Mouse (Mus musculus): ENCODE measurements around the gene Ror2.

The Ror2 gene

DNA sequence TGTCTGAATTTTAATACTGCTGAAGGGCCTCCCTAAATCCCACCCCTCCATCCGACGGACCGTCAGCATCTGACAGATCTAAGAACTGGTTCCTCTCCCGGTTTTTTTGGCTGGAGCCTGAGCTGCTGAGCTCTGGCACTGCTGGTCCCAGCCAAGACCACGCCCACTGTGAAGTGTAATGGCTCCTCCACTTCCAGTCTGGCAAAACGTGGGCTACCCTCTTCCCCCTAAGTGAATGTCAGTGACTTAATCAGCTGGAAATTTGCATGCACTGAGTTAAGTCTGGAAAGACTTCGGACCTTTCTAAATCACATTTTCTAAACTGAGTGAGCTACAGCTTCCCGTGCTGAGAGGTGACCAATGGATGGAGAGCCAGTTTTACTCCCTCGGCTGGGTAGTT lies 52.5 kb downstream of the Ror2 start:
- no peak for DNase-seq (ENCODE audit: low spot score)

- DNase-seq (ENCODE audit: low spot score) = no peak
These were observed 53.5 kb downstream of the Ror2 start for GRCm38 (mm10) chr13:53232419-53232818.

GRCm38 (mm10) chr13:53230446-53231161 lies 55.3 kb downstream of the Ror2 start:
- no peak for DNase-seq (ENCODE audit: low spot score)

- no peak for DNase-seq (ENCODE audit: low spot score)
These were observed 58.9 kb downstream of the Ror2 start for GRCm38 (mm10) chr13:53227019-53227418.

GRCm38 (mm10) chr13:53226461-53226860 lies 59.5 kb downstream of the Ror2 start:
- DNase-seq (ENCODE audit: low spot score) = no peak

GRCm38 (mm10) chr13:53225925-53226324 lies 60.0 kb downstream of the Ror2 start:
- DNase-seq (ENCODE audit: low spot score) = no peak

- no peak for DNase-seq (ENCODE audit: low spot score)
These were observed 64.7 kb downstream of the Ror2 start for GRCm38 (mm10) chr13:53221176-53221575.

GRCm38 (mm10) chr13:53219889-53220288 lies 66.0 kb downstream of the Ror2 start:
- DNase-seq (ENCODE audit: low spot score) = no peak

- DNase-seq (ENCODE audit: low spot score) = no peak
These were observed 66.5 kb downstream of the Ror2 start for GRCm38 (mm10) chr13:53219391-53219790.

DNA sequence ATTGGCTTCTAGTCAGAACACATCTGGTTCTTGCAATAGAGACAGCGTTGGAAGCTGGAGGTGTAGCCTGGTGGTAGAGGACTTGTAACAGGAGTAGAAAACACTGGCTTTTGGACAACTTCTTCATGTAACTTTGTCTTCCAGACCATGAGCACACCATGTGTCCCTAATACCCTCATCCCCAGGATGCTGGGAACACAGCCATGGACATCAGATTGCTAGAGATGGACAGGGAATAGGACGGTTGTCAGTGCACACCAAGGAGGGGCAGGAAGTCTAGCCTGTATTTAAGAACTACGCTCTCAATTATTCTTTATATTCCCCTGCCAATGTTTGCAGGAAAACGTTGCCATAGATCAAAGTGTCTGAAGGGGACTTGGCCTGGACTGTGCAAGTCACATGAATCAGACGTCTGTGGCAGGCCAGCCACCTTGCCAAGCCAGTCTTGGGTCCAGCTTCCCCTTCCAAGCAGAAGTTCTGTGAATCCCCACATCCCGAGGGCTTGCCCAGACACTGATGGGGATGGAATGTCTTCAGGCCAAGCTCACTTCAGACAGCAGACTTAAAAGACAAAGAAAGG lies 68.4 kb downstream of the Ror2 start:
- DNase-seq (ENCODE audit: low spot score) = no peak

DNA sequence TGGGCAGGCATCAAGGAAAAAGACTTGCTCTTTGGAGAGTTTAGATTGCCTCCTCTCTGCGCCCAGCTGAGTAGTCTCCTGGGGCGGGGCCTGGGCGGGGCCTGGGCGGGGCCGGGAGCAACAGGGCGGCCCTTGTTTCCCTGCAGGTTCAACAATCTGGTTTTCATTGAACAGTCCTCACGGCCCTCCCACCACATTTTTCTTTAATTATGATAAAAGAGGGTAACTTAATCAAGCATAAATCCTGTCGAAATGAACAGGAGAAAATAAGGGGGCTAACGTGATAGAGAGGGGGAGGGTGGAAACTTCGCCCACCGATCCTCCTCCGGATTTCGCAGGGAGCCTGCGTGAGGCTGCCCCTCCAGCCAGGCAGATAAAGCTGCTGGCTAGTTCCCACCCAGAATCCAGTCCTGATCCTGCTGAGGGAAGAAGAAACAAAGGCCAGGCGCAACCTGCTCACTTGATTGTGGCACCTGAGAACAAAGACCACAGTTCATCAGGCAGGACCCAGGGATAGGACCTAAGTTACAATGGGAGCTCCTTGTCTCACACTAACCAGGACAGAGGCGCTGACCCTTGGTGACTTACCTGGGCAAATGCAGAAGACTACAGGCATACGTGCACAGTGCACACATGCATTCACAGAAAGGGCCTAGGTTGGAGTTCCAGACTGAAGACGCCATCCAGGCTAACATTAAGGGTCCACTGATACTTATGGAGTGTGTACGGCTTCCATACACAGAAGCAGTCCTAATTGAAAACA lies 73.8 kb downstream of the Ror2 start:
- DNase-seq (ENCODE audit: low spot score) = no peak

DNA sequence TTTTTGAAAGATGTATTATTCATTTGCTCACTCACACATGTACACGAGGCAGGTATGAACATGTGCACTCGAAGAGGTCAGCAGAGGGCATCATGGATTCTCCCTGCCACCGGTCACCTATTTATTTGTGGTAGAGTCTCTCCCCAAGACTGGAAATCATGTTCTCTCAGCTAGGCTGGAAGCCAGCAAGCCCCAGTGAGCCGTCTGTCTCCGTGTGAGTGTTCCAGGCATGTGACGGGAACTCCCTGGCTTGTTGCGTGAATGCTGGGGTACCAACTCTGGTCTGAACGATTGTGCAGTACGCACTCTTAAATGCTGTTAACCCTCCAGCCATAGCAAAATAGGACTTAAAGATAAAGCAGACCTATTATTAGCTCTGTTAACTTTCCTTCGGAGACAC lies 77.4 kb downstream of the Ror2 start:
- no peak for DNase-seq (ENCODE audit: low spot score)

- DNase-seq (ENCODE audit: low spot score) = no peak
These were observed 80.6 kb downstream of the Ror2 start for GRCm38 (mm10) chr13:53205128-53205911.

DNA sequence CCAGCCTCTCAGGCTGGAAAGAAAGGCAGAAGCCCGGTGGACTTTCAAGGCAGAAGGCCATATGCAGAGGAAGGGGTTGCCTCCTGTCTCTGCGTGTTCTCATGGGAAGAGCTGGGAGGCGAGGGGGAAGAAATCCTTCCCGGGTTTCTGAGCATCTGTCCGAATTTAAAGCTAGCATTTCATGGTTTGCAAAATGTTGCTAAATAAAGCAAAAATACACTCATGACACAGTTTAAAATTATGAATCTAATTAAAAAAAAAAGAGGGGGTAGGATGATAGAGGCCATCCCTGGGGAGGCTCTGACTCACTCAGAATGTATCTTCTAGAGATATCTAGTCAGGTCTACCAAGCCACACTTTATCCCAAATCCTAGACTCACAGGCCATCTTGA lies 83.5 kb downstream of the Ror2 start:
- DNase-seq (ENCODE audit: low spot score) = no peak

DNA sequence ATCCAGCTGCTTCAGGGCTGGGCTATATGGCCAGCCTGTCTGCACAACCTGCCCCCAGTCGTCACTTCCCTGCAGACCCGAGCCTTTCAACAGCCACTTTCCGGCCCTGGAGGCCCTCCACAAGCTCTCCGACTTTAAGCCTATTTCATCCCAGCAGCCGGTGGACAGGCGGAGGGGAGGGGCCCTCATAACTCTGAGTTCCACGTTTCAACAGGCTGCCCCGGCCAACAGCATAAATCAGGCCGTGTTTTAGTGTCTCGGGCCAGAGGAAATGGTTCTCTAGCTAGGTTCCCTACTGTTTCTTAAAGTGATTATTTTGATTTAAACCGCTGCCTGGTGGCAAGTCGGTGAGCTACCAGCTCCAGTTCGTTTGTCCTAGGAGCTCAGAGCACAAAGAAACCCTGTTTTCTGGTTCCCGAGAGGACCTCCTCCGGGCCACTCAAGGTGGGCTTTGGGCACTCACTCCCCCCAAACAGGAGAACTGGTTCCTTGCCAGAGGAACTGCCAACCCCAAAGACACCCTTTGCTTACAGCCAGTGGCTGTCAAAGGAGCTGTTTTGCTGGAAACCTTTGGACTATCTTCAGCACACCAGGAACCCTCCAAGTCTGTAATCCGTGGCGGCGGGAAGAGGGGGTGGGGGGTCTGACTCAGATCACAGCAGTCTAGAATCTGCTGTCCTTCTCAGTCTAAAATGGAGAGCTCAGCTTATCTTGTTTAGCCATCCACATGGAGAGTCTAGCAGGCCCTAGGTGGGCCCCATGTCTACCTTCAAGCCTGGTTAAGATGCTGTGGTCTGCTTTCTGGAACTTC lies 84.1 kb downstream of the Ror2 start:
- DNase-seq (ENCODE audit: low spot score) = peak; percentile 30

GRCm38 (mm10) chr13:53200121-53200520 lies 85.8 kb downstream of the Ror2 start:
- DNase-seq (ENCODE audit: low spot score) = no peak

DNA sequence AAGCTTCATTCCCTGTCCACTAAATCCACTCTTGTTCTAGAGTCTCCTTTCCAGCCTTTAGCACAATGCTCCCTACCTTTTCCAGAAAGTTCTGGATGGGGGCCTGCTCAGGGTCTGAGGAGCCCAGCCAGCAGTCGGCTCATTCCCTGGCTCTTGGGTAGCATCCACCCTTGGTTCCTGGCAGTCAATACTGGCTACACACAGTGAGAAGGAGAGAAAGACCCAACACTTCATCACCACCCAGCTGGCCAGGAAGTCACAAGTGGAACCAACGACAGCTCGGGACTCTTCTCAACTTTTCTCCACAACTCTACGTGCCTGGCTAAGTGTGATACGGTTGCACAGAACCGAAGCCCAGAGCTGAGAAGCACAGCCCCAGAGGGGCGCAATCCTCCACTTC lies 86.7 kb downstream of the Ror2 start:
- no peak for DNase-seq (ENCODE audit: low spot score)

- DNase-seq (ENCODE audit: low spot score) = no peak
These were observed 89.2 kb downstream of the Ror2 start for GRCm38 (mm10) chr13:53196690-53197089.

- no peak for DNase-seq (ENCODE audit: low spot score)
These were observed 89.8 kb downstream of the Ror2 start for GRCm38 (mm10) chr13:53195951-53196677.

DNA sequence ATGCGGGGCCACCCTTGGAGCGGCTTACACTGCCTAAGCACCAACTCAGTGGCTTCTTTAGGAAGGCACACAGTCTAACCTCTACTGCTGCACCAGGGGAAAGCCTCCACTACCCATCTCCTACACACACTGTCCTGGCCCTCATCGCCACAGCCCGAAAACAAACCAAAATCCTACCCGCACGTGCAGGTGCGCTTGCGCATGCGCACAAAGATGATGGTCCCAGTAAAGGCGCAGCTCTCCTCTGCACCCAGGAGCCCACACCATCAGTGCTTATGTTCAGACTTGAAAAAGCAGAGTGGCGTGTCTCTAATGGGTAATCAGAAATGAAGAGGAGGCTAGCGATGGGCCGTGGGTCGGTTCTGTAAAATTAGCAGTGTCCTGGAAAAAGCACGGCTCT lies 91.6 kb downstream of the Ror2 start:
- DNase-seq (ENCODE audit: low spot score) = no peak

DNA sequence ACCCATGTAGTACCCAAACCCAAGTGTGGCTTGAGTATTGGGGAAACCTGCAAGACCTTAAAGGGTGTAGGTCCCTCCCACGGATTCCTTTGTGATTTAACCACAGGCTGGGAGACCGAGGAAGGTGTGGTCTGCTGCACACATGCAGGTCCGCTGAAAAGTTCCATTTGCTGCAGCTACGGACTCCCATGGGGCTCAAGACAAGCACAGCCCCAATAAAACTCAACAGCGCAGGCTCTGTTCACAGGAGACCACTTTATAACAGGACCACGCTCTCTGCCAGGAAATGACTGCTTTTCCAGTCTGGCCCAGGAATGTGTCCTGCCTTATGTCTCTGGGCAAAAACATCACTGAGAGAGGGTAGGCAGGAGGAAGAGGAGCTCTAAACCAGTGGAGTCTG lies 92.2 kb downstream of the Ror2 start:
- no peak for DNase-seq (ENCODE audit: low spot score)
